Mouse (Mus musculus) forebrain, embryonic 13.5 days (tissue): ENCODE results near the gene Vmn2r79. TPM values are rescaled to one million over a fixed set of nuclear protein-coding genes. Genes with fewer than 3 reads are reported as not detected.
"Not testable (repeated sequence)": the region's sequence is repeated elsewhere in the genome, so short reads cannot be mapped to it uniquely, and the experiment has no call there.

ENCODE experiments used
- ATAC-seq: fragments of 200-750 bp; cut with Nextera tagmentation; 2 replicates; pipeline ENCODE4 v1.8.0; 2017
- H3K27ac ChIP-seq: fragments of 300-500 bp; sonication (generic); 2 replicates; pipeline ENCODE4 v1.5.1; 2015; ENCODE audit warnings: inconsistent platforms, mild to moderate bottlenecking, moderate library complexity
- H3K27me3 ChIP-seq: fragments of 300-500 bp; sonication (generic); 2 replicates; pipeline ENCODE4 v1.6.1; 2015; ENCODE audit warnings: mild to moderate bottlenecking, inconsistent platforms
- H3K36me3 ChIP-seq: fragments of 300-500 bp; sonication (generic); 2 replicates; pipeline ENCODE4 v1.6.1; 2015; ENCODE audit warnings: mild to moderate bottlenecking, inconsistent platforms; ENCODE audit not compliant: poor library complexity, severe bottlenecking
- H3K4me1 ChIP-seq: fragments of 300-500 bp; sonication (generic); 2 replicates; pipeline ENCODE4 v1.6.1; 2015; ENCODE audit warnings: inconsistent platforms
- H3K4me2 ChIP-seq: fragments of 300-500 bp; sonication (generic); 2 replicates; pipeline ENCODE4 v1.6.1; 2015; ENCODE audit warnings: inconsistent platforms, mild to moderate bottlenecking, moderate library complexity
- H3K4me3 ChIP-seq: fragments of 300-500 bp; sonication (generic); 2 replicates; pipeline ENCODE4 v1.5.1; 2015; ENCODE audit warnings: mild to moderate bottlenecking, inconsistent platforms
- H3K9ac ChIP-seq: fragments of 300-500 bp; sonication (generic); 2 replicates; pipeline ENCODE4 v1.6.1; 2015; ENCODE audit warnings: mild to moderate bottlenecking, inconsistent platforms
- H3K9me3 ChIP-seq: fragments of 300-500 bp; sonication (generic); replicated peaks from 2 replicates; pipeline ENCODE4 v1.6.1; 2016; ENCODE audit warnings: inconsistent platforms
- WGBS: fragments of 180-500 bp; shearing (Covaris S2); methylation state at CpG from one replicate; pipeline ENCODE4 v1.1.7; 2015; 5-methylcytosine and 5-hydroxymethylcytosine counted together
- polyA plus RNA-seq: library from polyadenylated mRNA; unstranded; fragments of >200 nt; fragmentation: Nextera tagmentation; extraction: Ambion mirVana; gene quantifications from 2 replicates; pipeline ENCODE4 v1.2.1, GENCODE M21; 2015

Vmn2r79 gene
- polyA plus RNA-seq: not detected in 2 replicates

DNA sequence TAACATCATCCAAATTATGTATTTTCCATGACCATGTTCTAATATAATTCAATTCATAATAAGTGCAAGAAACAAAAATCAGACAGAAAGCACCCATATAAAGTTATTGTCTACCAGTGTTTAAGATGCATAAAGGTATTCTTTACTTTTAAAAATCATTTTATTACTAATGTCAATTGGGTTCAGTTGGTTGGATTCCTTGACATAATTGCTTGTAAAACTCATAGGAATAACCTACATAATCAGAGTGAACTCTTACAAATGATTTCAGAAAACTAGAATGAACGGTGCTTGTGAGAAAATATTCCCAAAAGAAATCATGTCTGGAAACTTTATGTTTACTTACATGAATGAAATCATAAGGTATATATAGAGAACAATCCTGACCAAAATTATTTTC, at the start of gene Vmn2r79:
Vmn2r79 (plus strand) TSS at position 301 of the 400 bp plus-strand sequence.
- not testable (repeated sequence) for H3K4me1 ChIP-seq, ATAC-seq
- WGBS: 86% methylated on average over 1 of the region's 1 CpGs

DNA sequence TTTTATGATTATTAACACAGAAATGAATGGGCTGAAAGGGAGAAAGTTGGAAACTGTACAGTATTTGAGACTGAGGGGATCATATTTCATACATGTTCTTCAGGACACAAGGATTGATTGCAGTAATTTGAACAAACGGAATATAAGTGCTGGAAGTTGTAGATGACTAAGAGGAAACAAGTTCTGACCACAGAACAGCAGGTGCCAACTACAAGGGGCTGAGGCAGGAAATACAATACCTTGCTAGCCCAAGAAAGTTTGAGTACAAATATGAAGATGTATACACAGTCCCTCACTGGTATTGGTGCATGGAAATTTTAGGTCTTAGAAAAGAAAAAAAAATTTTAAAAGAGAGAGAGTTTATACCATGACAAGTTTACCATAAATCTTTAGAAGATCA, 1.2 kb upstream of the Vmn2r79 start:
- 85% methylated on average over 1 of the region's 1 CpGs for WGBS
- no peak for ATAC-seq

More for the DNA sequence above, at the start of gene Vmn2r79:
- not testable (repeated sequence) for H3K27ac ChIP-seq, H3K4me3 ChIP-seq, H3K36me3 ChIP-seq, H3K9me3 ChIP-seq, H3K4me2 ChIP-seq, H3K9ac ChIP-seq, H3K27me3 ChIP-seq

DNA sequence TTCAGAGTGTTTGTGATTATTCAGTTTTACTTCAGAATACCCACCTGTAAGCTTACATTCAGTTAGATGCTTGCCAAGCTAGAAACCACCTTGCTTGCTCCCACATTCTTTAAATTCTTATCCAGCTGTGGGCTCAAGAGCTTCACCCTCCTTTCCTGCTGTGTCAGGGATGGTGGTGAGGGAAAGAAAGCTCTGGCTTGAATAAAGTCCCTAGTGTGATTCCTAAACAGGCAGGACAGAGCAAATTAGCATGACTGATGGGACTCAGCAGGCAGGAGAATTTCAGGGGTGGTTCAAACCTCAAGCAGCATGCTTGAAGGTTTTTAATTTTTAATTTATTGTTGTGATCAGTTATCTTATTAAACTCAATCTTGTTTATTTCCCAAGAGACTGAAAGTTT, 30.6 kb downstream of the Vmn2r79 start:
- H3K4me1 ChIP-seq, H3K4me3 ChIP-seq, H3K36me3 ChIP-seq, H3K4me2 ChIP-seq, H3K9me3 ChIP-seq, H3K27me3 ChIP-seq, H3K27ac ChIP-seq, ATAC-seq, H3K9ac ChIP-seq: not testable (repeated sequence)

More for the DNA sequence above, 1.2 kb upstream of the Vmn2r79 start:
- Histone ChIP-seq H3K36me3 (no peaks in the 10 kb centered on the region), H3K4me1 (no peaks in the 10 kb centered on the region), H3K9ac (no peak overlapping the region), H3K9me3 (no peaks in the 10 kb centered on the region), H3K27ac (no peak overlapping the region), H3K4me3 (no peak overlapping the region), H3K4me2 (no peak overlapping the region), H3K27me3 (no peaks in the 10 kb centered on the region)

GRCm38 (mm10) chr7:87063576-87063975, 67.7 kb downstream of the Vmn2r79 start:
- Histone ChIP-seq H3K9me3 (no peaks in the 10 kb centered on the region), H3K4me1 (no peaks in the 10 kb centered on the region)
- 87% methylated on average over 4 of the region's 4 CpGs for WGBS

More at GRCm38 (mm10) chr7:87063576-87063975, 67.7 kb downstream of the Vmn2r79 start:
- H3K27me3 ChIP-seq: no peaks in the 10 kb centered on the region
- no peaks in the 10 kb centered on the region for H3K36me3 ChIP-seq
- no peak for ATAC-seq
- no peak overlapping the region for H3K4me3 ChIP-seq
- H3K4me2 ChIP-seq: no peak overlapping the region
- no peak overlapping the region for H3K9ac ChIP-seq
- no peak overlapping the region for H3K27ac ChIP-seq

Other genes starting within 250 kb of the Vmn2r79 start
- gene Folh1, start 220.2 kb upstream of the Vmn2r79 start, polyA plus RNA-seq: 0.21 and 0.35 TPM in 2 replicates
- gene Vmn2r77, start 201.1 kb upstream of the Vmn2r79 start, polyA plus RNA-seq: not detected in 2 replicates
- gene Vmn2r78, start 81.0 kb upstream of the Vmn2r79 start, polyA plus RNA-seq: not detected in 2 replicates
- 1.7 and 1.9 TPM in 2 replicates for gene Nox4, start 250.0 kb downstream of the Vmn2r79 start, polyA plus RNA-seq